9 mouse cellular contexts compared by ENCODE assay signal in the genomic region with DNA sequence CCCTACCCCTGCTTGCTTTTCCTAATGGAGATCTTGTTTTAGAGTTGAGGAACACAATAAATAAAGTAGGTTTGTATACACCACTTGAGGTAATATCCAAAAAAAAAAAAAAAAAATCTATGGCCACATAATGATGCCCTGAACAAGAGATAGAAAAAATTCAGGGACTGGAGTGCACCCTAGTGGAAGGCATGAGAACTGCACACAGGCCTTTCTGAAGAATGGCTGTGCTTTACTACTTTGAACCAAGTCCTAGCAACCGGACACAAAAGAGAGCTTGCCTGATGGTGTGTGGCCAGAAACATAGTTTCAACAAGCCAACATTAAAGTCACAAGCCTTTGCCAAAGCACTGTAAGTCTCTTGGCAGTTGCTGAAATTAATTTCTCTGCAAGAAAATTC.
DNase-seq lines count a peak whose midpoint lies in the region; ATAC-seq and TF ChIP-seq lines count a peak whose summit lies in the region.
"Had no signal": no experiment of that assay in that cellular context is flagged by ENCODE, and none has a peak within 500 bp of the region (broad histone marks: within the 10 kb centered on the region; RNA-seq: fewer than 3 reads in every experiment).

No protein-coding gene starts in this region.

- no peak overlapping the region for H3K27ac ChIP-seq in liver, adult 2 months (replicated peaks; ENCODE audit: insufficient read depth, low read depth, low read length)
- H3K27ac ChIP-seq in liver, embryonic 11.5 days (ENCODE audit: low read depth, low read length), result no peak overlapping the region
- H3K27ac ChIP-seq in forebrain, embryonic 11.5 days (ENCODE audit: low read depth, low read length), result no peak overlapping the region
- H3K27ac ChIP-seq: lung, embryonic 15.5 days had no signal

- H3K27me3 ChIP-seq in liver, adult 2 months (ENCODE audit: control insufficient read depth, insufficient read depth, low read length), result no peaks in the 10 kb centered on the region
- H3K27me3 ChIP-seq in liver, embryonic 11.5 days (replicated peaks; ENCODE audit: control insufficient read depth, insufficient read depth, low read length), result no peaks in the 10 kb centered on the region
- no peaks in the 10 kb centered on the region for H3K27me3 ChIP-seq in forebrain, embryonic 11.5 days (ENCODE audit: control insufficient read depth, insufficient read depth, low read length)
- H3K27me3 ChIP-seq: lung, embryonic 15.5 days had no signal

- no peak overlapping the region for H3K9ac ChIP-seq in liver, adult 2 months (ENCODE audit: low read depth, low read length)
- H3K9ac ChIP-seq in liver, embryonic 11.5 days (ENCODE audit: low read depth, low read length), result no peak overlapping the region
- H3K9ac ChIP-seq in forebrain, embryonic 11.5 days (ENCODE audit: low read length), result no peak overlapping the region
- H3K9ac ChIP-seq: lung, embryonic 15.5 days had no signal

- no peak for ATAC-seq in liver, embryonic 11.5 days (replicated peaks; ENCODE audit: low FRiP score)
- no peak for ATAC-seq in forebrain, embryonic 11.5 days (replicated peaks; ENCODE audit: low FRiP score)

- peak; percentile 3 to 6 for DNase-seq in cerebellum, adult 18-20 months
- no peak for DNase-seq in cerebellum, adult 11-12 months
- DNase-seq in liver, adult 2 months (ENCODE audit: extremely low read depth, low read depth, low spot score), result peak; percentile 38
- DNase-seq in liver, embryonic 11.5 days (ENCODE audit: low spot score), result no peak
- peak; percentile 31 for DNase-seq in brain, embryonic 14.5 days (ENCODE audit: low read depth)
- peak; percentile 3 for DNase-seq in induced T-regulatory cell, adult 2 months (ENCODE audit: low read depth)
- peak; percentile 81 for DNase-seq in lung, postnatal 36 days
- DNase-seq in forebrain, embryonic 11.5 days (ENCODE audit: low spot score), result no peak

- no peak overlapping the region for H3K4me2 ChIP-seq in liver, embryonic 11.5 days
- H3K4me2 ChIP-seq in forebrain, embryonic 11.5 days (ENCODE audit: low read depth, low read length, severe bottlenecking), result no peak overlapping the region
- H3K4me2 ChIP-seq: lung, embryonic 15.5 days had no signal

- H3K4me3 ChIP-seq in liver, adult 2 months (ENCODE audit: insufficient read depth, low read depth, low read length), result no peak overlapping the region
- H3K4me3 ChIP-seq in liver, embryonic 11.5 days (ENCODE audit: low read depth, low read length), result no peak overlapping the region
- H3K4me3 ChIP-seq in forebrain, embryonic 11.5 days (ENCODE audit: low read depth, low read length), result no peak overlapping the region
- H3K4me3 ChIP-seq: lung, embryonic 15.5 days had no signal

- H3K9me3 ChIP-seq in liver, embryonic 11.5 days (ENCODE audit: control insufficient read depth, low read length), result no peaks in the 10 kb centered on the region
- no peaks in the 10 kb centered on the region for H3K9me3 ChIP-seq in forebrain, embryonic 11.5 days (ENCODE audit: control insufficient read depth, low read length)
- H3K9me3 ChIP-seq: lung, embryonic 15.5 days had no signal

- 81% methylated on average over 1 of the region's 1 CpGs for WGBS in liver, adult 2 months
- WGBS in liver, embryonic 11.5 days, result 61% methylated on average over 1 of the region's 1 CpGs
- 68% methylated on average over 1 of the region's 1 CpGs for WGBS in forebrain, embryonic 11.5 days

- H3K79me2 ChIP-seq in liver, adult 2 months (ENCODE audit: control insufficient read depth, insufficient read depth, low read length), result no peaks in the 10 kb centered on the region; the same call in 1 of the 2 replicates

- peak; percentile 35; the same call in 1 of the 2 replicates for TF ChIP-seq CTCF in liver, adult 2 months (IDR thresholded peaks at IDR 0.05; ENCODE audit: low read depth, low read length)
- TF ChIP-seq CTCF in brain, embryonic 14.5 days (IDR thresholded peaks at IDR 0.05; ENCODE audit: borderline replicate concordance, extremely low read depth, insufficient read depth, insufficient read length), result peak; percentile 65; the same call in 1 of the 2 replicates

- TF ChIP-seq POLR2A in liver, adult 2 months (IDR thresholded peaks at IDR 0.05; ENCODE audit: extremely low read depth, insufficient read depth, low read length), result no peak
- no peak for TF ChIP-seq POLR2A in brain, embryonic 14.5 days (IDR thresholded peaks at IDR 0.05; ENCODE audit: borderline replicate concordance, extremely low read depth, insufficient read depth, insufficient read length, poor library complexity, severe bottlenecking)

- no peaks in the 10 kb centered on the region for H3K4me1 ChIP-seq in liver, adult 2 months (ENCODE audit: control insufficient read depth, insufficient read depth, low read length)
- no peaks in the 10 kb centered on the region for H3K4me1 ChIP-seq in liver, embryonic 11.5 days (replicated peaks; ENCODE audit: control insufficient read depth, insufficient read depth, low read length)
- H3K4me1 ChIP-seq in forebrain, embryonic 11.5 days (replicated peaks; ENCODE audit: control insufficient read depth, insufficient read depth, low read length), result no peaks in the 10 kb centered on the region
- H3K4me1 ChIP-seq: lung, embryonic 15.5 days had no signal

- no peaks in the 10 kb centered on the region for H3K36me3 ChIP-seq in liver, adult 2 months (ENCODE audit: control insufficient read depth, insufficient read depth, low read length)
- H3K36me3 ChIP-seq in liver, embryonic 11.5 days (ENCODE audit: control insufficient read depth, insufficient read depth, low read length), result no peaks in the 10 kb centered on the region
- no peaks in the 10 kb centered on the region for H3K36me3 ChIP-seq in forebrain, embryonic 11.5 days (ENCODE audit: control insufficient read depth, insufficient read depth, low read length)
- H3K36me3 ChIP-seq: lung, embryonic 15.5 days had no signal

Comparison
In these comparisons a context has a peak if more than half of its experiments do, and no peak if none do; other contexts are left out.
1. DNase-seq: peak in cerebellum, adult 18-20 months (2 of 2), liver, adult 2 months (single experiment), brain, embryonic 14.5 days (single experiment), induced T-regulatory cell, adult 2 months (single experiment) and lung, postnatal 36 days (single experiment); none in cerebellum, adult 11-12 months (single experiment), liver, embryonic 11.5 days (single experiment) and forebrain, embryonic 11.5 days (single experiment).